In genomic region chr4:32175231-32175630, GRCm38 (mm10) we compare ENCODE assay signal across 28 mouse cellular contexts.
DNase-seq lines count a peak whose midpoint lies in the region; ATAC-seq and TF ChIP-seq lines count a peak whose summit lies in the region.
"Had no signal": no experiment of that assay in that cellular context is flagged by ENCODE, and none has a peak within 500 bp of the region (broad histone marks: within the 10 kb centered on the region; RNA-seq: fewer than 3 reads in every experiment).

No protein-coding gene starts in this region.

- H3K4me1 ChIP-seq in forebrain, embryonic 10.5 days = peaks cover 63% of the 10 kb centered on the region
- peaks cover 14% of the 10 kb centered on the region for H3K4me1 ChIP-seq in forebrain, embryonic 14.5 days (ENCODE audit: control insufficient read depth, insufficient read depth, low read length)
- peaks cover 23% of the 10 kb centered on the region for H3K4me1 ChIP-seq in neural tube, embryonic 11.5 days (ENCODE audit: control insufficient read depth, insufficient read depth, low read length)
- peaks cover 30% of the 10 kb centered on the region for H3K4me1 ChIP-seq in embryonic fibroblast, embryonic 13.5 days (ENCODE audit: control insufficient read depth, insufficient read depth, low read length)
- H3K4me1 ChIP-seq: hindbrain, embryonic 15.5 days had no signal

- WGBS in forebrain, embryonic 10.5 days = 82% methylated on average over 7 of the region's 7 CpGs
- WGBS in forebrain, embryonic 14.5 days = 85% methylated on average over 7 of the region's 7 CpGs
- 74% methylated on average over 7 of the region's 7 CpGs for WGBS in neural tube, embryonic 11.5 days

- 0 out of 2 replicates have a peak, but pooled peaks cover 2% of the 10 kb centered on the region for H3K9me3 ChIP-seq in forebrain, embryonic 10.5 days
- H3K9me3 ChIP-seq in forebrain, embryonic 14.5 days (replicated peaks; ENCODE audit: control insufficient read depth, low read length) = no peaks in the 10 kb centered on the region
- H3K9me3 ChIP-seq in neural tube, embryonic 11.5 days (ENCODE audit: control insufficient read depth, low read length) = no peaks in the 10 kb centered on the region
- H3K9me3 ChIP-seq: embryonic facial prominence, embryonic 12.5 days; forebrain, embryonic 12.5 days; hindbrain, embryonic 15.5 days; kidney, embryonic 15.5 days; lung, embryonic 15.5 days had no signal

- TF ChIP-seq POLR2A in embryonic fibroblast, embryonic 13.5 days (IDR thresholded peaks at IDR 0.05; ENCODE audit: low read depth, low read length) = no peak

- no peak for ATAC-seq in forebrain, embryonic 14.5 days
- ATAC-seq in neural tube, embryonic 11.5 days (ENCODE audit: insufficient read depth, low FRiP score, low TSS enrichment) = no peak
- ATAC-seq: activated CD4-positive, CD25-positive, alpha-beta regulatory T cell, adult 4 months; inflammation-experienced regulatory T-cells, adult 6 months; midbrain, embryonic 13.5 days had no signal

- no peak for TF ChIP-seq CTCF in embryonic fibroblast, embryonic 13.5 days (IDR thresholded peaks at IDR 0.05; ENCODE audit: borderline replicate concordance, insufficient read depth, low read length)

- no peak for DNase-seq in forebrain, embryonic 10.5 days (ENCODE audit: extremely low spot score, low spot score)
- DNase-seq in forebrain, embryonic 14.5 days (ENCODE audit: low spot score) = no peak
- DNase-seq in neural tube, embryonic 11.5 days (ENCODE audit: low spot score) = no peak
- DNase-seq in neural tube, embryonic 10.5 days (ENCODE audit: extremely low spot score, low spot score) = no peak
- DNase-seq in gastrocnemius, postnatal 25 days = no peak
- DNase-seq in gastrocnemius, adult 8-10 months (ENCODE audit: low spot score in 2 of 2) = no peak
- DNase-seq: cerebellum, adult 18-20 months; cerebellum, postnatal 10 days; gastrocnemius, postnatal 14 days; heart, adult 11 months; heart, postnatal 36 days; kidney, adult 11 months; layer of hippocampus, adult 9-11 months; right cerebral cortex, postnatal 4 days; thymus, adult 18-20 months; thymus, postnatal 25 days had no signal

- H3K4me2 ChIP-seq in forebrain, embryonic 14.5 days (ENCODE audit: low read length) = no peak overlapping the region
- H3K4me2 ChIP-seq in neural tube, embryonic 11.5 days (ENCODE audit: low read depth) = no peak overlapping the region
- H3K4me2 ChIP-seq: embryonic facial prominence, embryonic 12.5 days; forebrain, embryonic 12.5 days; heart, embryonic 11.5 days; hindbrain, embryonic 15.5 days; kidney, embryonic 15.5 days; limb, embryonic 12.5 days; lung, embryonic 15.5 days; midbrain, embryonic 13.5 days had no signal

- no peak overlapping the region for H3K4me3 ChIP-seq in forebrain, embryonic 10.5 days
- no peak overlapping the region for H3K4me3 ChIP-seq in forebrain, embryonic 14.5 days (ENCODE audit: low read depth, low read length)
- H3K4me3 ChIP-seq in neural tube, embryonic 11.5 days (ENCODE audit: low read depth, low read length) = no peak overlapping the region
- no peak overlapping the region for H3K4me3 ChIP-seq in embryonic fibroblast, embryonic 13.5 days (ENCODE audit: insufficient read depth, low read length)
- H3K4me3 ChIP-seq: embryonic facial prominence, embryonic 12.5 days; forebrain, embryonic 12.5 days; hindbrain, embryonic 15.5 days; kidney, embryonic 15.5 days; limb, embryonic 12.5 days; lung, embryonic 15.5 days; midbrain, embryonic 13.5 days had no signal

- H3K27ac ChIP-seq in forebrain, embryonic 10.5 days = peak overlapping the region; percentile 72; the same call in 1 of the 2 replicates
- no peak overlapping the region for H3K27ac ChIP-seq in forebrain, embryonic 14.5 days (ENCODE audit: low read depth, low read length)
- peak overlapping the region; percentile 66 for H3K27ac ChIP-seq in neural tube, embryonic 11.5 days (ENCODE audit: low read depth, low read length)
- H3K27ac ChIP-seq in embryonic fibroblast, embryonic 13.5 days (ENCODE audit: insufficient read depth, low read length) = peak overlapping the region; percentile 94
- H3K27ac ChIP-seq: embryonic facial prominence, embryonic 12.5 days; forebrain, embryonic 12.5 days; hindbrain, embryonic 15.5 days; kidney, embryonic 15.5 days; lung, embryonic 15.5 days; midbrain, embryonic 13.5 days; stomach, postnatal 0 days had no signal

- no peaks in the 10 kb centered on the region for H3K36me3 ChIP-seq in forebrain, embryonic 10.5 days (replicated peaks)
- H3K36me3 ChIP-seq in forebrain, embryonic 14.5 days (ENCODE audit: control insufficient read depth, insufficient read depth, low read length) = no peaks in the 10 kb centered on the region
- no peaks in the 10 kb centered on the region for H3K36me3 ChIP-seq in neural tube, embryonic 11.5 days (ENCODE audit: control insufficient read depth, insufficient read depth, low read length)
- H3K36me3 ChIP-seq: embryonic facial prominence, embryonic 12.5 days; forebrain, embryonic 12.5 days; hindbrain, embryonic 15.5 days; kidney, embryonic 15.5 days; limb, embryonic 12.5 days; lung, embryonic 15.5 days; midbrain, embryonic 13.5 days had no signal

- H3K9ac ChIP-seq in forebrain, embryonic 14.5 days (ENCODE audit: low read length) = no peak overlapping the region
- H3K9ac ChIP-seq in neural tube, embryonic 11.5 days (ENCODE audit: low read length) = no peak overlapping the region
- H3K9ac ChIP-seq: embryonic facial prominence, embryonic 12.5 days; forebrain, embryonic 12.5 days; hindbrain, embryonic 15.5 days; kidney, embryonic 15.5 days; limb, embryonic 12.5 days; lung, embryonic 15.5 days; midbrain, embryonic 13.5 days had no signal

- no peaks in the 10 kb centered on the region for H3K27me3 ChIP-seq in forebrain, embryonic 10.5 days (ENCODE audit: poor library complexity, severe bottlenecking)
- no peaks in the 10 kb centered on the region for H3K27me3 ChIP-seq in forebrain, embryonic 14.5 days (replicated peaks; ENCODE audit: control insufficient read depth, insufficient read depth, low read length)
- no peaks in the 10 kb centered on the region for H3K27me3 ChIP-seq in neural tube, embryonic 11.5 days (ENCODE audit: control insufficient read depth, insufficient read depth, low read length)
- H3K27me3 ChIP-seq: embryonic facial prominence, embryonic 12.5 days; forebrain, embryonic 12.5 days; hindbrain, embryonic 15.5 days; kidney, embryonic 15.5 days; lung, embryonic 15.5 days; midbrain, embryonic 13.5 days had no signal
